Mouse (Mus musculus): ENCODE measurements around the gene Cyp2s1. TPM values are rescaled to one million over a fixed set of nuclear protein-coding genes. Genes with fewer than 3 reads are reported as not detected.

Cyp2s1 gene
- total RNA-seq, 1 experiment from 2014 or later: 2.8 TPM

Other genes with a start within 250 kb of the Cyp2s1 start
- not detected in 2 replicates for gene Erich4, start 201.0 kb downstream of the Cyp2s1 start, total RNA-seq (2017)
- 129 and 155 TPM in 2 replicates for gene Dmac2, start 197.5 kb downstream of the Cyp2s1 start, total RNA-seq (2017)
- gene B3gnt8, start 190.3 kb downstream of the Cyp2s1 start, total RNA-seq (2017): 31.7 and 33.4 TPM in 2 replicates
- gene Bckdha, start 157.9 kb downstream of the Cyp2s1 start, total RNA-seq (2017): 34.4 and 37.0 TPM in 2 replicates
- gene Exosc5, start 157.7 kb downstream of the Cyp2s1 start, total RNA-seq (2017): 33.1 and 40.1 TPM in 2 replicates
- gene Tmem91, start 141.7 kb downstream of the Cyp2s1 start, total RNA-seq (2017): 0.70 and 4.5 TPM in 2 replicates
- 41.0 and 54.8 TPM in 2 replicates for gene B9d2, start 136.1 kb downstream of the Cyp2s1 start, total RNA-seq (2017)
- 66.7 and 71.3 TPM in 2 replicates for gene Tgfb1, start 129.9 kb downstream of the Cyp2s1 start, total RNA-seq (2017)
- 30.7 and 31.9 TPM in 2 replicates for gene Ccdc97, start 97.8 kb downstream of the Cyp2s1 start, total RNA-seq (2017)
- 198 TPM in 2 replicates for gene Hnrnpul1, start 62.2 kb downstream of the Cyp2s1 start, total RNA-seq (2017)
- 1.1 and 2.2 TPM in 2 replicates for gene Axl, start 28.2 kb downstream of the Cyp2s1 start, total RNA-seq (2017)
- gene Cyp2b10, start 80.7 kb upstream of the Cyp2s1 start, total RNA-seq (2017): 0.35 TPM in 1 of 2 replicates, not detected in the other
- not detected in 2 replicates for gene Cyp2b13, start 244.6 kb upstream of the Cyp2s1 start, total RNA-seq (2017)